Mouse (Mus musculus): ENCODE results near the gene Aagab. TPM values are rescaled to one million over a fixed set of nuclear protein-coding genes. Genes with fewer than 3 reads are reported as not detected.

Aagab gene
- total RNA-seq, 2 experiments from 2014 or later, result 33.4 to 34.6 TPM

DNA sequence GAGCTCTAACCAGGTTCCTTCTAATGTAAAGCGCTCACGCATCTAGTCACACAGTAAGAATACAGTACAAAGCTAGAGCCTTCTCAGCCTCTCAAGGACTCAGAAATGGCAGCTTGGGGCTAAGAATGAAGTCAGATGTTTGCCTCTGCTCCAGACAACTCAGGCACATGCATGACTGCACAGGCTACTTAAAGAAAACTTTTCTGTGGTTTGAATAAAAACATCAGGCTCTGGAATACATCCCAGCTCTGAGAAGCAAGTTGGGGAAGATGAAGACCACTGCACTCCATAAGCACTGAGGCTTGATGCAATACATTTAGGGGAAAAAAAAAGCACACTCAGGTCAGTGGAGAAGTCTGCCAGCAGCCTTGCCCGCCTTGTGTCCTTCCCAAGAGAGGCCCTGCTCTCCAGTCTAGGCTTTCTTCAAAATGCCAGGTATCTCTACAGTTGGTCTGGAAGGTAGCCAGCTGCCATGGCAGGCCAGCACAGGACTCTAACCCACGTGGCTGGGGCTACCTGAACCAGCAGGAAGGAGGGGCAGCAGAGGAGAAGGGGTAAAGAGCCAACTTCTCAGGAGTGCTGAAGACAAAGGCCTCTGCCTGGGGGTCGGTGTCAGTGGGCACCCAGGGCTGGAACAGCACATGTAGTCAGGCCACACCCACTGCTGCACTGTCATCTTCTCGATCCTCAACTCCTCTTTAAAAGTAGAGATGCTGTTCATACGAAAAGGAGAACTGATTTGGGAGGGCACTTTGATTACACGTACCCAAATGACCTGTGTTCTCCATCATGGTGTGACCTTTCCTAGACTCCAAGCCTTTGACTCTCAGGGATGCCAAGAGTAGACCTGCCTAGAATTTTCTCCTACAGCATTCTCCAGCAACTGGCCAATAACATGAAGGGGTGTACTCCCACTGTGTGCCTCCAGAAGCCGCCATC, 45.4 kb downstream of the Aagab start:
- DNase-seq, result no peak

DNA sequence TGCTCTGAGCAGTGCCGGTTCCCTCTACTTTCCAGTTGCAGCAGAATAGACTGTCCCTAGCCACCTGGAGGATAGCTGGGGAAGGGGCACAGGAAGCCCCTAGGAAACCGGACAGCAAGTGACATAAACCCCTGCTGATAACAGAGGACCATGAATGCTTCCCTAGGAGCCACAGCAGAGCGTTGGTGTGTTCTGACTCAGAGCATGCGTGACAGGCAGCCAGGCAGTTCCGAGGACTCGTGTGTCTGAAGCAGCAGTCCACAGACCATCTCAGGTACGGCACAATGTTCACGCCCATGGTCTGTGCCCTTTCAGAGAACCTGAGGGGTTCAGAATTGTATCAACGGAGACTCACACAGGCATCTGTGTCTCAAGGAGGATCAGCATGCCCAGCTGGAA, 46.1 kb downstream of the Aagab start:
- DNase-seq, result no peak

DNA sequence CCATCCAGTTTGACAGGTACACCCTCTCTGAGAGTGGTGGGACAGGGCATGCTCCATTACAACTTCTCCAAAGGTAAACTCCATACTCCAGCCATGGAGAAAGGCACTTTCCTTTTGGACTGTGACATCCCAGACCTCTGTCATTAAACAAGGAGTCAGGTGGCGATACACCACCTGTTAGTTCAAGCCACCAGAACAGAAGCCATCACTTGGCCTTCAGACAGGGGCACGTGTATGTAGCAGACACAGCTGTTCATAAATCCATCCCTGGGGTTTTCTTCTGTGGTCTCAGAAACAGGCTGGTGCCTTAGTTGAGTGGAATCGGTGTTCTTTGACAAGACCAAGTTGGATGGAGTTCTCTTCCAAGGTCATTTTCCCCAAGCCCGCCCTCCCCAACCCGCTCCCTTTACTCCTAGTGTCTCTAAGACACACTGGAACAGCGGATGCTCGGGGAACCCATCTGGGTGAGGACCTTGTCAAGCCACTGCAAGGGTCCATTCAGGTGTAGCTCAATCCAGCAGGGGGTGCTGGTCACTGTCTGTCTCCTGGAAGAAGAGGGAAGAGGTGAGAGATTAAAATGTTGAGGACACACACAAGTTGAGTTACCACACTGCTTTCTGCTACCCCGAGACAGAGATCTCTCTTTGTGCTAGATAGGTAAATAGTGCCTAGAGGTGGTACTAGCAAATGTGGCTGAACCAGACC, 47.5 kb downstream of the Aagab start:
- peak; percentile 50 to 64 for DNase-seq

DNA sequence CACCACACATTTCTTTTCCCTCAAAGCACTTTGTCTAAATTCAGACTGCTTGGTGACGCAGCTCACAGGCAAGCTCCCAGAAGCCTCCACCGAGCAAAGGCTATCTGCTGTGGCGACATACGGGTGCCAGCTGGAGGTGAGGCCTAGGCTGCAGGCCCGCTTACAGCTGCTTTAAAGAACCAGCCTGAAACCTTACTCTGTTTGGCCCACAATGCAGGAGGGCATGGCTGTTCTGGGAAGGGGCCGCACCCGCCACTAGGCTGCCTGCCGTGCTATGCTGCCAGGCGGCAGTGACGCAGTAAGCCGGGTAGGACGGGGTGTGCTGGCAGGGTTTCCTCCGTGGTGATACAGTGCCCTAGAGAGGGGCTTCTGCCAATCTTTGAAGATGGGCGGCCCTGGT, 48.4 kb downstream of the Aagab start:
- no peak for DNase-seq

DNA sequence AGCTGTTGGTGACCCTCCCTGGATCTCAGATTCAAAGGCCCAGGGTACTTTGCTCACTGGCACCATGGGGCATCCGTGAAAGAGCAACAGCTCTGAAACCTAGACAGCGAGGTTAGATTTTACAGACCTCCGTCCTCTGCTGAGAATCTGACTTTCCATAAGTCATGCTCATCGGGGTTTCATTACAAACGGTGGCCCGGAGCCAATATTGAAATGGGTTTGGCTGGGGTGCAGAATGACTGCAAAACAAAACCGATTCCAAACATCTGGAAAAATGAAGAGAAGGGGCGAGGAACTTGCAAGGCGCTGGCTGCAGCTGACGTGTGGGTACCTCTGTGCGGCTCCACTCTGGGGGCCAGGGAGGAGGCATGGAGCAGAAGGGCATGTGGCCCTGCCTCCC, 49.1 kb downstream of the Aagab start:
- no peak for DNase-seq

DNA sequence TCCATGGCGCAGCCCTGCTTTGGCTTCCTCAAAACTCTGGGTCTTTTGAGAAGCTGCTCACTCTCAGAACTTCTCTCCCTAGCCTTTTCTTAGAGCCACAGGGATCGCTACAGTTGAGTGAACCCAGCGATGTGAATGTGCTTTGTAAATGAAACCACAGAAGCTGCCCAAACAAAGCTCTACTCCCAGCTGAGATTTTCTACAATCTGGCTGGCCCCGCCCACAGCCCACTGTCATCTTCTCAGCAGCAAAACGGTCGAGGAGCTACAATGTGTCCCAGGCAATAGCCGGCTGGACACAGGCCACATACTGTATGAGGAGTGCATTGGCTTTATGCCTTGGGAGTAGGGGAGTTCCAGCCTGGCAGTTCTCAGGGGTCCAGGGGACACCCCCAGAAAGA, 51.2 kb downstream of the Aagab start:
- DNase-seq, result no peak

DNA sequence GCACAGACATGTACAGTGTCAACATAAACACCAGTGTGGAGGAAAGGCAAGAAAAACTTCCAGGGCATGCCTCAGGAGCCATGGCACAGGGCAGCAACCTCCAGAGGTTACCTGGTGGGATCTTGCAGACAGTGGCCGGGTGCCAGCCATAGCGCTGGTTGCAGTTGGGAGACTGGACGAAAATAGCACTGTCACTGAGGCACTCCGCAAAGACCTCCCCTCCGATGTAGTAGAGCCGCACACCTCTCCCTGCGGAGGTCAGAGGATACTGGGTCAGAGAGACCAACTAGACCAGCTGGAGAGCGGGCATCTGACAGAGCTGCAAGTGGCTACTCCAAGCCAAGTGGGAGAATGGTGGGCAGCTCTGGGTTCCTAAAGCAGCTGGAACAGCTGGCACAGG, 52.1 kb downstream of the Aagab start:
- DNase-seq, result no peak

DNA sequence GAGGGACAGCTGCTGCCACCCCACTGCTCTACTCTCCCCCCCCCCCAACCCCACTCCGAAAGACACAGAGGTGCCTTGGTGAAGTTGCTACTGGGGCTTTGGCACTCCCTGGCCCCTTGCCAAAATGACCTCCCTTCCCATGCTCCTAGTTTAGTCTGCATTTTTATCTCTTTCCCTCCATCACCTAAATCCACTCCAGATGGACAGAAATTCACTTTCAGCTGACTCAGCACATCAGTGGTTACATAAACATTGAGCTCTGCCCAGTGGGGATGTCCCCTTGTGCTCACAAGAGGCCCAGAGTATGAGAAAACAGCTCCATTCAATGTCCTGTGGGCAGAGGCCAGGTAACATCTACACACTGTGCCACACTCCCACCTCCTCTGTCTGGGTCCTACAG, 52.6 kb downstream of the Aagab start:
- DNase-seq, result no peak

DNA sequence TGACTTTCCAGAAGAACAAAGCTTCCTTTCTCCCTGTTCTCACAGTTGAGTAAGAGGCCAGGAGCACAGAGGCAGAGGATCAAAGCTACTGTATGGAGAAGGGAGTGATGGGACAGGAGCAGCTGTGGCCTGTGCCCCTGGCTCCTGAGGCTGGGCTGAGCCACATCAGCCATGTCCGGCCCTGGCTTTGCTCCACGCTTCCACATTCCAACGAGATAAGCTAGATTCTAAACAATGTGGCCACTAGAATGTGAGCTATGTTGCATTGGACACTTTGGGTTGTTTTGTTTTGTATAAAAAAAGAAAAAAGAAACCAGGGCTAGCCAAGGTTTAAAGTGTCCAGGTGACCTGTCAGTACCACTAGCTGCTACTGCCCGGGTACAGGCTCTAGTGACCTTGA, 54.7 kb downstream of the Aagab start:
- DNase-seq, result peak; percentile 40 to 57

DNA sequence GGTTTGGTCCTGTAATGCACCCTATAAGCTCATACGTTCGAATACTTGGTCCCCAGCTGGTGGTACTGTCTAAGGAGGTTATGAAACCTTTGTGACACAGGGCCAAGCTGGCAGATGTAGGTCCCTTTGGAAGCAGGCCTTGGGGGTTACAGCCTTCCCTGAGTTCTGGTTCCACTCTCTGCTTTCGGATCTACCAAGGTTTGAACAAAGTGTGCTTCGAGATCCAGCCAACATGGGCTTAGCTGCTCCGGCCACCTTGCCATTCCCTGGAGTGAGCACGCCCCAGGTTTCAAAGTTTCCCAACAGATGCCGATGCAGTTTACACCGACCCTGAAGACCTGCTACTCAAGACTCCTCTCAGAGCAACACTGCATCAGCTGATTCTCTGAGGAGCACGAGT, 56.0 kb downstream of the Aagab start:
- DNase-seq, result no peak

DNA sequence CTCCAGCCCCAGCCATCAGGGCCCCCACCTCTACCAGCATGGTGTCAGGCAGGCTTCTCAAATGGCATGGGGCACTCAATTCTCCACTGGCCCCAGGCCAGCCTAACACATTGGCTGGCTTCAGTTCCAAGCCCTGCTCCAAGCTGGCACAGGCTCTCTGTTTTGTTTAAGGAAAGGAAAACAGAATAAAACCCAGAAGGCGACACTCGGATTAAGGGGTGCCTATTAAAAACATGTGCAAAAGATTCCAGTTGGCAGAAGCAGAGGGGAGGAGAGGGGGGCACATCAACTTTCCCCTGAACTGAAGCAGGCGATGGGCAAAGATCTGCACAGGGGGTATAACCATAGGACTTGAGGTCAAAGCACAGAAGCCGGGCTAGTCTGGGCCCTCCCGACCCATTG, 56.5 kb downstream of the Aagab start:
- peak in 1 of 2 experiments; percentile 42 for DNase-seq

DNA sequence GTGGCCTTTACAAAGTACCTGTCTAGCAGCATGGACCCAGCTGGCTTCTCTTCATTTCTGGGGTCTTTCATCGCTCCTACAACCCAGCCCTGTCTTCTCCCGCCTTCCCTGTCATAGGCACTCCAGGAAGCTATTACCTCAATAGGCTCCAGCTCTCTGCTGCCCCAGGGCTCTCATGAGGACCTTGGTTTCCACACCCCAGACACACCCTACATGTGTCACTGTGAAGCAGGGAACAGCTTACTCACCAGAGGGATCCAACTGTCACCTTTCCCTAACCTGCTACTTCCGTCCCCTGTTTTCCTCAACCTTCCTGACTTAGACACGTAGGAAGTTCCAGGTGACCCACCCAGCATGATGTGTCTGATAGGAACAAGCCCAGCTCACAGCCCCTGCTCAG, 57.6 kb downstream of the Aagab start:
- DNase-seq, result no peak

DNA sequence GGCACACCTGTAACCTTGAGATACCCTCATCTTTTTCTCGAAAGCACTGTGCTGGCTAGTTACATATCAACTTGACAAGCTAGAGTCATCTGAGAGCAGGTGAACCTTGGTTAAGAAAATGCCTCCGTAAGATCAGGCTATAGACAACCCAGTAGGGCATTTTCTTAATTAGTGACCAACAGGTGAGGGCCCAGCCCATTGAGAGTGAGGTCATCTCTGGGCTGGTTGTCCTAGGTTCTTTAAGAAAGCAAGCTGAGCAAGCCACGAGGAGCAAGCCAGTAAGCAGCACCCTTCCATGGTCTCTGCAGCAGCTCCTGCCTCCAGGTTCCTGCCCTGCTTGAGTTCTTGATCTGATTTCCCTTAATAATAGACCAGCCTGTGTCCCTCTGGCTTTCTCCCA, 58.2 kb downstream of the Aagab start:
- DNase-seq, result no peak

DNA sequence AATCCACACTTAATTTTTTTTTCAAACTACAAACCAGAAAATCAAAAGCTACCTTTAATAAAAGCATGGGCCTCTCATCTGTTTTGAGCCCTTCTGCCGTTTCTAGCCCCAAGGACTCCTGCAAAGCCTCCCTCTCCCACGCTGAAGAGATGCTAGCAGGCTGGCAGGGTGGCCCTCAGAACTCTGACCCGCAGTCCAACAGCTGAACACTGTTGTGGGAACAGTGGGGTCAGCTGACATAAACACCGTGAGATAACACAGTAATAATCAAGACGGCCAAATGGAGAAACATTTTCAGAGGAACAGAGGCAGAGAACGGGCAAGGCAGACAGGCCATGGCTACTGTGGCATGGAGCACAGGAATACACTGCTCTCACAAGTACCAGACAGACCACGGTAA, 60.3 kb downstream of the Aagab start:
- no peak for DNase-seq

DNA sequence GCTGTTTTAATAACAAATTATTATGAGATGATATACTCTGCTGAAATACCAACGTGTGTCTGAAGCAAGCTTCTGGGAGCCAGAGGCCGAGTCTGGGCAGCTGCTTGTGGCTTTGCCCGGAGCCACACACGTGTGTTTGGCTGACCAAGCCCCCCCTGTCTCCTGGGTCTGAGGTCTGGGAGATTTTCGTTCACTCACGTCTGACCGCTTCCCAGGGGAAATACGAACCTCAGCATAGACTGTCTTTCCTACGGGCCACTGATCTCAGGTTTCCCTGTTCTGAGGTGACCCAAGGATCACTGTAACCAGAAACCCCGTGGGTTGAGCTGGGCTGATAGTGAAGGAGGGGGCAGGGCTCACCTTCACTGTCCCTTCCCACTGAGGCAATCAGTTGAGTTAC, 60.8 kb downstream of the Aagab start:
- DNase-seq, result no peak

DNA sequence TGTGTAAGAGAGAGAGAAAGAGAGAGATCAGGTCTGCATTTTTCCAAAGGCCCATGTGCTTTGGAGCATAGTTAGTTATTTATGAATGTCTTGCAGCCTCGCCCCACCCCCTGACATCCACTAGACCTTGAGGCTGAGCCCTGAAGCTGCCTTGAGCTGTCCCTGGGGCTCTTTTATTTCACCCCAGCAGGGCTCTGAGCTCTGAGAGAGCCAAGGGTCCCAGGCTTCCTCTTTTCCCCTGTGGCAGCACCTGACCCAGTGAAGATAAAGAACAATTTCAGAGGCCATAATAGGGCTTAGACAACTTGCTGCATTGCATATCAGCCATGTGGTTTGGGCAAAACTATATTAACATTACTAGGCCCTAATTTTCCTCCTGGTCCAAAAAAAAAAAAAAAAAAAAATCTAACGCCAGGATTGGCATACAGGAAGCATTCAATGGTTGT, 61.9 kb downstream of the Aagab start:
- DNase-seq, result peak; percentile 65 to 75

DNA sequence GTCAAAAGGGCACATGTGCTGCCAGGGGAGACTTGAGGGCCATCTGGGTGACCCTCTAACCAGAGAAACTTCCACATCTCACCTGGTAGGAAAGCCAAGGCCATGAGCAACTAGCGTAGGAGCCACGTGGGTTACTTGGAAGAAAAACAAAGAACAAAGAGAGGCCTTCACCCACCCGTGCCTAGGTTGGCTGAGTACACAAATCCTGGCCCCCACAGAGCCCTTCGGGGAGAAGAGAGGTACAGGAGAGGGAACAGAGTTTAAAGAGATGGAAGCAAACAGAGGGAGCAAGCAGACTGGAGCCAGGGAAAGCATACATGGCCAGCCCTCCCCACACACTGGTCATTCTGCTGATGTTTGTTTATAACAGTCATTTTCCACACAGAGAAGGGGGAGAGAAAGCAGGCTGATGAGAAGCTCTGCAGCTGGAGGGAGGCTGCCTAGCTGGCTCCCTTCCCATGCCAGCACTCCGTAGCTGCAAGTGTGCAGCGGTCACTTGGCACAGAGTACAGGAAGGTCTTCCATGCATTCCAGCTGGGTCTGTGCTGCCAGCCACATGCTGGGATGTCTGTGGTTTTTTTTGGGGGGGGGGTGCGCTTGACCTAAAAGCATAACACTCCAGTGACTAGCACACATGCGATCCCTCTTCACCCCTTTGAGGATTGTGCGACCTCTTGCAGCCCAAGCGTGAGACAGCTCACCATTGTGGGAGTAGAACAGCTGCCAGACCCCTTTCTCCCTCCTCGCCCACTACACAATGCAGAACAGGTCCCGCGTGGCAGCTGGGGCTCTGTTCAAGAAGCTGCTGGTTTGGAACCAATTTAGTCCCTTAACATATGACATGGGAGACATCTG, 62.6 kb downstream of the Aagab start:
- peak; percentile 46 to 70 for DNase-seq

DNA sequence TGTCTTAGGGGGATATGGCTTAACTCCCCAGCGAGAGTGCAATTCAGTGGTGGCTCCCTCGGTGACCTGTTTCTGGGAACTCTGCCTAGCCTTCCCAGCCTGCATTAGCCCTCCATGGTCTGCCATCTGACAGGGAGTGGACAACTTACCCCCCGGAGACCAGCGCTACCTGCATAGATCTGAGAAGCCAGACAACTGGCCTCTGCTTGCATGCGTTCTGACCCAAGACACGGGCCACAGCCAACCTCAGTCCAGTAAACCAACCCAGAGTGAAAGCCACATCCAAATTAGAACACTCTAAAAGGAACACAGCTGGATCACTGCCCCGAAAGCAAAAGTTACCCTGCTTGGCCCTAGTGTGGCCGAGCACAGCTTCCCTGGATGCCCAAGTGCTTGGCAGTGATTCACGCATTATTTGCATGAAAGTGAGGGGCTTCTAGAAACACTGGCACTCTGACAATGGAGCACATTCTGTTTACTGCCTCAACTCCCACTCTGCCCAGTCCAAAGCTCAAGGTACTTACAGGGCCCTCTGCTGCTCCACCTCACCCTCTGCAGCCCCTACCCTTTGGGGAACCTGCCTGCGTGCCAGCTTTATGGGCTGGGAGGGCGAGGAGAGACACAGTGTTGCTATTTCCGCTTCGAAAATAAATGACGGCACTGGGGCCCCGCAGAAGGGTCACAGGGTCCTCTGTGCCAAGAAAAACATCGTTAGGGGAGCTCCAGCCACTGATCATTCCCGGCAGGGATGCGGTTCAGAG, 64.3 kb downstream of the Aagab start:
- peak; percentile 35 to 43 for DNase-seq

DNA sequence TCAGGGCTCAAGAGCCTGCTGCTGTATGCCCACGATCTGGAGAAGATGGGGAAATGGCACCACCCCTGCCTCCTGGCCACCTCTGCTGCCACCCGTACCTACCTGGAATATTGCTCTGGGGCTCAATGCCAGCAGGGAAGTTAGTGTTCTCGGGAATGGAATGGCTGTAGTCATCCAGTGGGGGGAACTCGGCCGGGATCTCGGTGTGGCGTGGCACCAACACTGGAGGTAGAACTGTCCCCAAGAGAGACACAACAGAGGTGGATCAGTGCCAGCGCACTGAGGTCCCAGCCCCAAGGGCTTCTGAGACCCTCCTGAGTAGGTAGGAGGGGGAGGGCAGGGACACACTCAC, 64.9 kb downstream of the Aagab start:
- no peak for DNase-seq

DNA sequence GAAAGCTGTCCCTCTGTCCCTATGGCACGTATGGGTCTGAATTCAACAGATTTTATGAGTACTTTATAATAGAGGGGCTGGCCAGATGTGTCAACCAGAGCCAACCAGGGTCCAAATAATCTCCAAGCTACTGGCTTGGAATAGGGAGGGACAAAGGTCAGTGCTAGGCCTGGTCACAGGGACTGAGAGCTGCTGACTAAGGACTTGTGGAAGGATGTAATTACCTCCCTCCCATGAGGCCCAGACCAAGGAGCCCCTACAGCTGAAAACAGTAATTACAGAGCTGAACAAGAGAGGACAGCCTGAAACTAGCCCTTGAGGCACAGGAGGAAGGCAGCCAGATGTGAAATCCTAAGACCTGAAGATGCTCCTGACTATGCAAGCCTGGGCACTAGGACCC, 66.2 kb downstream of the Aagab start:
- DNase-seq, result no peak

DNA sequence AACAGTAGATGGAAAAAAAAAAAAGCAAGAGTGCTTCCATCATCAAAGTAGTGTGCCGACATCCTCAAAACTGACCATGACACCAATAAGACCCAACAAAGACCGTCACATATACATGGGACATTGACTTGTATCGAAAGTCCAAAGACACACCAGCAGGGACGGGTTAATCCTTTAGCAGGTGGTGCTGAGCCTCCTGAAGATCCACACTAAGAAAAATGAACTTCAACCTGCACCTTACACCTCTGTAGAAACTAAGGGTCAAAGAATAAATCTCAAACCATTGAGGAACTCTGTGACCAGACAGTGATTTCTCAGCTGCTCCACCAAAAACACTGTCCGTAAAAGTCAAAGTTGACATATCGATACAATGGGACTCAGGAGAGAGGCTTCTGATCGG, 67.4 kb downstream of the Aagab start:
- DNase-seq, result no peak

Data from adrenal gland, postnatal 36 days (tissue).